Mouse (Mus musculus): Measurements from ENCODE around the gene Cep135. TPM values are rescaled to one million over a fixed set of nuclear protein-coding genes. Genes with fewer than 3 reads are reported as not detected.

Gene Cep135
- polyA plus RNA-seq, 1 experiment from 2014 or later = 4.5 TPM

GRCm38 (mm10) chr5:76687961-76688600, 99.6 kb downstream of the Cep135 start:
- H3K36me3 ChIP-seq = no peaks in the 10 kb centered on the region
- H3K4me1 ChIP-seq (replicated peaks) = peaks cover 76% of the 10 kb centered on the region
- 28% methylated on average over 10 of the region's 10 CpGs for WGBS (ENCODE audit: insufficient replicate concordance)
- ATAC-seq (ENCODE audit: low read depth) (peak; percentile 33; the same call in 1 of the 2 replicates), DNase-seq (no peak)
- H3K9me3 ChIP-seq (replicated peaks) = no peaks in the 10 kb centered on the region
- H3K4me2 ChIP-seq = peak overlapping the region; percentile 36
- no peaks in the 10 kb centered on the region for H3K27me3 ChIP-seq
- peak overlapping the region; percentile 77 for H3K27ac ChIP-seq
- no peak overlapping the region for H3K4me3 ChIP-seq (replicated peaks)
- peak overlapping the region; percentile 49 for H3K9ac ChIP-seq

- Histone ChIP-seq H3K9ac (peak overlapping the region; percentile 49), H3K36me3 (no peaks in the 10 kb centered on the region), H3K27ac (peak overlapping the region; percentile 77), H3K27me3 (no peaks in the 10 kb centered on the region), H3K4me2 (peak overlapping the region; percentile 36), H3K4me3 (replicated peaks) (no peak overlapping the region), H3K4me1 (replicated peaks) (peaks cover 76% of the 10 kb centered on the region), H3K9me3 (replicated peaks) (no peaks in the 10 kb centered on the region)
- DNase-seq = no peak
- ATAC-seq (ENCODE audit: low read depth) = no peak
- 76% methylated on average over 6 of the region's 6 CpGs for WGBS (ENCODE audit: insufficient replicate concordance)
These were observed 100.1 kb downstream of the Cep135 start for GRCm38 (mm10) chr5:76688643-76689042.

GRCm38 (mm10) chr5:76690177-76690593, 101.7 kb downstream of the Cep135 start:
- Histone ChIP-seq H3K36me3 (no peaks in the 10 kb centered on the region), H3K9me3 (replicated peaks) (no peaks in the 10 kb centered on the region), H3K9ac (no peak overlapping the region), H3K27me3 (no peaks in the 10 kb centered on the region), H3K4me3 (replicated peaks) (no peak overlapping the region), H3K4me1 (replicated peaks) (peaks cover 67% of the 10 kb centered on the region), H3K27ac (no peak overlapping the region), H3K4me2 (no peak overlapping the region)
- WGBS (ENCODE audit: insufficient replicate concordance) = 28% methylated on average over 5 of the region's 5 CpGs
- no peak for ATAC-seq (ENCODE audit: low read depth)
- DNase-seq = no peak

- no peak overlapping the region for H3K4me2 ChIP-seq
- ATAC-seq (ENCODE audit: low read depth) = no peak
- H3K27me3 ChIP-seq = no peaks in the 10 kb centered on the region
- H3K27ac ChIP-seq = no peak overlapping the region
- H3K4me3 ChIP-seq (replicated peaks) = no peak overlapping the region
- H3K4me1 ChIP-seq (replicated peaks) = peaks cover 56% of the 10 kb centered on the region
- H3K9me3 ChIP-seq (replicated peaks) = 0 out of 2 replicates have a peak, but pooled peaks cover 5% of the 10 kb centered on the region
- 80% methylated on average over 5 of the region's 5 CpGs for WGBS (ENCODE audit: insufficient replicate concordance)
- DNase-seq = no peak
- no peak overlapping the region for H3K9ac ChIP-seq
- H3K36me3 ChIP-seq = no peaks in the 10 kb centered on the region
These were observed 102.8 kb downstream of the Cep135 start for GRCm38 (mm10) chr5:76691251-76691650.

GRCm38 (mm10) chr5:76691706-76692424, 103.4 kb downstream of the Cep135 start:
- Histone ChIP-seq H3K27ac (no peak overlapping the region), H3K9ac (no peak overlapping the region), H3K4me1 (replicated peaks) (peaks cover 50% of the 10 kb centered on the region), H3K4me3 (replicated peaks) (no peak overlapping the region), H3K27me3 (no peaks in the 10 kb centered on the region), H3K9me3 (replicated peaks) (0 out of 2 replicates have a peak, but pooled peaks cover 5% of the 10 kb centered on the region), H3K36me3 (no peaks in the 10 kb centered on the region), H3K4me2 (no peak overlapping the region)
- 77% methylated on average over 12 of the region's 12 CpGs for WGBS (ENCODE audit: insufficient replicate concordance)
- no peak for ATAC-seq (ENCODE audit: low read depth)
- DNase-seq = no peak

Other genes with a start within 250 kb of the Cep135 start
- not detected in 2 replicates for gene Nmu, start 224.9 kb upstream of the Cep135 start, polyA plus RNA-seq (2015; fragmentation: Nextera tagmentation; extraction: Ambion mirVana)
- gene Gm7271, start 104.7 kb upstream of the Cep135 start, polyA plus RNA-seq (2015; fragmentation: Nextera tagmentation; extraction: Ambion mirVana) = not detected in 2 replicates
- gene Exoc1, start 59.4 kb upstream of the Cep135 start, polyA plus RNA-seq (2015; fragmentation: Nextera tagmentation; extraction: Ambion mirVana) = 12.8 and 13.6 TPM in 2 replicates
- 7.4 and 7.5 TPM in 2 replicates for gene C530008M17Rik, start 67.8 kb downstream of the Cep135 start, polyA plus RNA-seq (2015; fragmentation: Nextera tagmentation; extraction: Ambion mirVana)

Measured in liver, embryonic 13.5 days (tissue).